Mouse (Mus musculus): ENCODE data around the gene 2300003K06Rik.
A peak's percentile ranks its signal among the peaks of the same experiment; 100 is the strongest.
"Not testable (repeated sequence)": the region's sequence is repeated elsewhere in the genome, so short reads cannot be mapped to it uniquely, and the experiment has no call there.

2300003K06Rik gene

DNA sequence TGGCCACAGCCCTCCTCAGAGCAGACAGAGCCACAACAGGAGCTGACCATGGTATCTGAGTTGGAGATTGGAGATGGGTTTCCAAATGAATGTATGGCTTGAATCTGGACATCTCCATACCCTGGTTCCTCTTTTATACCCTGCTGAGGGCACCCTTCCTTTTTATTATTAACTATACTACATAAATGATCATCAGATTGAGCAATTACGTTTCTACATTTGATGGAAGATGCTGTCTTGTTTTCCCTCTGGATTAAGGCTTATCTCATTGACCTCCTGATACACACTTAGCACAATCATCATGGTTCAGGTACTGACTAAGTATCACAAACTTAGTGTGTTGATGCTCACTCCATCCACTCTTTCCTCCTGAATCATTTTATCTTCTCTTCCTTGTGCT, at the start of gene 2300003K06Rik:
Gene 2300003K06Rik, minus strand, starts transcription at position 101 of the 400 bp plus-strand sequence.
- DNase-seq, result no peak

DNA sequence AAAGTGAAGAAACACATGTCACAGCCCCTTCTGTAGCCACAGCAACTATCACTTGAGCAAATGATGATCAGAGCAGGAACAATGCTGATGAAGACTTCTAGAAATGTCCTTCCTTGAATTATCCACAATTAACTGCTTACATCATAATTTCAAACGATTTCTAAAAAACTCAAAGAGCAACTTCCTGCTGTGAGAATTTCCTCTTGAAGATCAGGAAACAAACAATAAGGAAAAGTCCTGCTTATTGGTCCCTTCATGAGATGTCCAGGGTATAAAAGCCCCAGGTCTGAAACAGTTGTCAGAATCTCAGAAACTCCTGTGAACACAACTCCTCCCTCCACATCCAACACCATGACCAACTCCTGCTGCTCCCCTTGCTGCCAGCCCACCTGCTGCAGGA, 41.0 kb upstream of the 2300003K06Rik start, which contains the start of gene Gm11567:
Gene Gm11567, plus strand, starts transcription at position 301 of the 400 bp plus-strand sequence.
- DNase-seq, result not testable (repeated sequence)

DNA sequence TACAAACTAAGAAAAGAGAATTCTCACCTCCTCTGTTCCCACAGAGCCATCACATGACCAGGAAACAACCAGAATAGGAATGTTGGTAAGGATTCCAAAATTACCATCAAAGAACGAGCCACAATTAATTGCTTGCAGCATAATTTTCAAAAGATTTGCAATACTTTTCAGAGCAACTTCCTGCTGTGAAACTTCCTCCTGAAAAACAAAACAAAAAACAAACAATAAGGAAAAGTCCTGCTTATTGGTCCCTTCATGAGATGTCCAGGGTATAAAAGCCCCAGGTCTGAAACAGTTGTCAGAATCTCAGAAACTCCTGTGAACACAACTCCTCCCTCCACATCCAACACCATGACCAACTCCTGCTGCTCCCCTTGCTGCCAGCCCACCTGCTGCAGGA, 35.2 kb upstream of the 2300003K06Rik start, which contains the start of gene Krtap9-1:
Gene Krtap9-1, plus strand, starts transcription at position 301 of the 400 bp plus-strand sequence.
- not testable (repeated sequence) for DNase-seq

DNA sequence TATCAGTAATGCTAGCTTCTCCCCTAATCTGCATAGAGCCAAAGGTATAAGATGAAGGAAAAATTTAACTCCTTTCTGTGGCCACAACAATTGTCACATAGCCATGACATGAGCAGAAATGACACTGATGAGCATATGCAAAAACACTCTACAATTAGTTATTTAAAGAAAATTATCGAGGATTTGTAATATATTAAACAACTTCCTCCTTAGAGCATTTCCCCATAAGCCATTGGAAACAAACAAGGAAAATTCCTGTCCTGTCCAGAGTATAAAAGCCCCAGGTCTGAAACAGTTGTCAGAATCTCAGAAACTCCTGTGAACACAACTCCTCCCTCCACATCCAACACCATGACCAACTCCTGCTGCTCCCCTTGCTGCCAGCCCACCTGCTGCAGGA, 26.3 kb upstream of the 2300003K06Rik start, which contains the start of gene Gm11559:
Gene Gm11559, plus strand, starts transcription at position 301 of the 400 bp plus-strand sequence.
- not testable (repeated sequence) for DNase-seq

DNA sequence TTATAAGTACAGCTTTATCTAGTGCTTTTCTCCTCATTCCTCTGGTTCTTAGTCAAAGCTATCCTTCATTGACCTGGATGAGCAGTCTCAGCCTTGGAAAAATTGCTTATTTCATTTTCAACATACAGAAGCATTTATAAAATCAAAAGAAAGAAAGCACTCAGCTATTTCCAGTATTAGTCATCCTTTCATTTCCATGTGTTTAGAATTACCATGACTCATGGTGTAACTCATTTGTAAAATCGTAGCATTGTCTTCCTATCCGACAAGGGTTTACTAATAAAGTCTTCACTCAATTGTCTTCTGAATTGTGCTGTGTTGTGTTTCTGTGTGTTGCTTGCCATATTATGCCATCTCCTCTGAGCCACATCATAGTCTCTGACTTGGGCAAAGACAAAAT, 20.9 kb upstream of the 2300003K06Rik start:
- DNase-seq, result no peak

DNA sequence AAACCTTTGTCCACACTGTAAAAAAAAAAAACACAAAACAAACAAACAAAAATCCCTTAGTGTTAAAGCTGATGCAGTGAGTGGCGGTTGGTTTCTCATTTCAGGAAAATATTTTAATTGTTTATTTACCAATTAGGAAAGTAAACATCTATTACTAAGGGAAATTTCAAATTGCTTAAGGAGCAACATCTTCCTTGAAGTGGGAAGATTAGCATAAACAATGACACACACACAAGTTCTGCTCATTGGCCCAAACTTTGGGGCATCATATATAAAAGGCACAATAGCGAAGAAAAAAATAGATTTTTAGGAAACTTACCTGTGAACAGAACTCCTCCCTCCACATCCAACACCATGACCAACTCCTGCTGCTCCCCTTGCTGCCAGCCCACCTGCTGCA, 19.8 kb upstream of the 2300003K06Rik start, which contains the start of gene Gm11568:
Gene Gm11568, plus strand, starts transcription at position 301 of the 400 bp plus-strand sequence.
- DNase-seq, result no peak

DNA sequence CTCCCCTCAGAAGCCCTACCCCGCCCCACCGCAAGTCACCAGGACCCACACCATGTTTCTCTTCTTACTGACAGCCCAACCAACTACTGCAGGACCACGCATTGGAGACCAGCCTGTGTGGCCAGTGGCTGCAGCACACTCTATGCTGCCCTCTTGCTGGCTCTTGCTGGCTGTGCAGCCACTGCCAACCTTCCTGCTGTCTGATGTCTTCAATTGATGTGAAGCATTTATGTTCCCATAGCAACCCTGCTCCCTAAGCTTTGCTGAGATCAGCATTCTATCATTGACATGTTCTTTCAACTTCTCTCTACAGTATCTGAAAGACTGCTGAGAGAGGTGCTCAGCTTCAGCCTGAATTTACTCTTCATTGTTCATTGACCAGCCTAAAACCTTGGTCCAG, 16.3 kb upstream of the 2300003K06Rik start:
- DNase-seq, result peak; percentile 47

DNA sequence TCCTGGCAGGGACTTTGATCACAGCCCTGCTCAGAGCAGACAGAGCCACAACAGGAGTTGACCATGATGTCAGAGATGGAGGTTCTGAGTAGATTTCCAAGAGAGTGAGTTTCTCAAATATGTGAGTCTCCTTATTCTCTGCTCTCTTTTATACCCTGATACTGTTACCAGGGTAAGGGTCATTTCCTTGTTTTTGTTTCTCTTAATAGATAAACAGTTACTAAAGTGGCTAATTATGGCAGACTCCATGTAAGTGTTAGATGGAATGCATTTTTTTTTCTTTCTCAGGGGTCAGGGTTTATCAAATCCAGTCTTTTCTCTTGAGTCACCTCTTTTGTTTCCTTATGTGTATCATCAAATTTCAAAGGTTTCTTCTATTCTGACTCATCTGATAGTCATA, 13.6 kb upstream of the 2300003K06Rik start, which contains the start of gene Krtap4-16:
Gene Krtap4-16, minus strand, starts transcription at position 101 of the 400 bp plus-strand sequence.
- DNase-seq, result no peak

DNA sequence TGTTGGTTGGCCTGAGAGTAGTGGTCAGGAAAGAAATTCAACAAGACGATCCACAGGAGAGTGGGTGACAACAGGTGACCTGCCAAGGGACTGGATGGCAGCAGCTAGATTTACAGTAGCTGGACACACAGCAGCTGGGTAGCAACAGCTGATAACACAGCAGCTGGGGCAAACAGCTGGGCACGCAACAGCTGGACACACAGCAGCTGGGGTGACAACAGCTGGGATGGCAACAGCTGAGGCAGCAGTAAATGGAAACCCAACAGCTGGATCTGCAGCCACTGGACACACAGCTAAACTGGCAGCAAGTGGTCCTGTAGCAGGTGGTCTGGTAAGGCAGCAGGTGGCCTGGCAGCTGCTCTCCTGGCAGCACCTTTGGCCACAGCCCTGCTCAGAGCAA, 8.9 kb upstream of the 2300003K06Rik start:
- no peak for DNase-seq

DNA sequence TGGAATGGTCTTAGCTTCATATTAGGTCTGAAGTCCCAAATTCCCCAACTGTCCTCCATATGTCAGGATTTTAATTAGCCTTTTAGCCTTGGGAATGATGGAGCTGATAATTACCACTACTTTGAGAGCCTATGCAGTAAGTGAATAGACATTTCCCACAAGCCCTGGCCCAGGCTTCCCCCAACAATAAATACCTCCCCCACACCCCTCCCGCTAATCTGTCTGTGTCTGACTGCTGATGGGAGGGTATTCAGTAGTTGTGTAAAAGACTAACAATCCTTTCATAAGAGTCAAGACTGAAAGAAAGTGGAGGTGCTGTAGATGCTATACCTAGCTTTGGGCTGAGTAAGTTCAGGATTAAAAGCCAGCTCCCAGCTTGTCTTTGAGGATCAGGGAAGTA, 4.3 kb upstream of the 2300003K06Rik start:
- no peak for DNase-seq

DNA sequence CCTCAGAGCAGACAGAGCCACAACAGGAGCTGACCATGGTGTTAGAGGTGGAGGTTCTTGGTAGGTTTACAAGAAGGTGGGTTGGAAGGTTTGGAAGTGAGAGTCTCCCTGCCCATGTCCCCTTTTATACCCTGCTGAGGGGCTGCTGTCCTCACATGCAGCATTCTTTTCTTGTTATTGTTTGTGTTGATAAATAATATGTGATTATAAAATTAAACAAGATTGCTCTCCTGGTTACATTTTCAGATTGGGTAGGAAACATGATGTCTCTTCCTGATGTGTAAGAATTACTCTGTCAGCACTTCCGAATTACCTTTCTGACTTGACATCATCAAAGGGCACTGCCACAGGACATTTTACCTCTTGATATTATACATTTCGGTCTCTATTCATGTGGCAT, 22.3 kb downstream of the 2300003K06Rik start, which contains the start of gene Gm11564:
Gene Gm11564, minus strand, starts transcription at position 101 of the 400 bp plus-strand sequence.
- DNase-seq, result not testable (repeated sequence)

DNA sequence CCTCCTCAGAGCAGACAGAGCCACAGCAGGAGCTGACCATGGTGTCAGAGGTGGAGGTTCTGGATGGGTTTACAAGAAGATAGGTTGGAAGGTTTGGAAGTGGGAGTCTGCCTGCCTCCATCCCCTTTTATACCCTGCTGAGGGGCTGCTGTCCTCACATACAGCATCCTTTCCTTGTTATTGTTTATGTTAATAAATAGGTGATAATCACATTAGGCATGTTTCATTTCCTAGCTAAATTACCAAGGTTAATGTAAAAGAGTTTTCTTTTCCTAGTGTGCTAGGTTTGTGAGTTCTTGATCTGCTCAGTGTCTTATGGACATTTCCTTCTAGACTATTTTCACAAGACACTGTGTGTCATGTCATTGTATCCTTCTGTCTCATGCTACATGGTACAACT, 28.1 kb downstream of the 2300003K06Rik start, which contains the start of gene Krtap4-13:
Gene Krtap4-13, minus strand, starts transcription at position 101 of the 400 bp plus-strand sequence.
- DNase-seq, result not testable (repeated sequence)

DNA sequence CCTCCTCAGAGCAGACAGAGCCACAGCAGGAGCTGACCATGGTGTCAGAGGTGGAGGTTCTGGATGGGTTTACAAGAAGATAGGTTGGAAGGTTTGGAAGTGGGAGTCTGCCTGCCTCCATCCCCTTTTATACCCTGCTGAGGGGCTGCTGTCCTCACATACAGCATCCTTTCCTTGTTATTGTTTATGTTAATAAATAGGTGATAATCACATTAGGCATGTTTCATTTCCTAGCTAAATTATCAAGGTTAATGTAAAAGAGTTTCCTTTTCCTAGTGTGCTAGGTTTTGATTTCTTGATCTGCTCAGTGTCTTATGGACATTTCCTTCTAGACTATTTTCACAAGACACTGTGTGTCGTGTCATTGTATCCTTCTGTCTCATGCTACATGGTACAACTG, 33.5 kb downstream of the 2300003K06Rik start, which contains the start of gene Gm11554:
Gene Gm11554, minus strand, starts transcription at position 101 of the 400 bp plus-strand sequence.
- not testable (repeated sequence) for DNase-seq

DNA sequence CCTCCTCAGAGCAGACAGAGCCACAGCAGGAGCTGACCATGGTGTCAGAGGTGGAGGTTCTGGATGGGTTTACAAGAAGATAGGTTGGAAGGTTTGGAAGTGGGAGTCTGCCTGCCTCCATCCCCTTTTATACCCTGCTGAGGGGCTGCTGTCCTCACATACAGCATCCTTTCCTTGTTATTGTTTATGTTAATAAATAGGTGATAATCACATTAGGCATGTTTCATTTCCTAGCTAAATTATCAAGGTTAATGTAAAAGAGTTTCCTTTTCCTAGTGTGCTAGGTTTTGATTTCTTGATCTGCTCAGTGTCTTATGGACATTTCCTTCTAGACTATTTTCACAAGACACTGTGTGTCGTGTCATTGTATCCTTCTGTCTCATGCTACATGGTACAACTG, 39.0 kb downstream of the 2300003K06Rik start, which contains the start of gene Gm11569:
Gene Gm11569, minus strand, starts transcription at position 101 of the 400 bp plus-strand sequence.
- DNase-seq, result not testable (repeated sequence)

DNA sequence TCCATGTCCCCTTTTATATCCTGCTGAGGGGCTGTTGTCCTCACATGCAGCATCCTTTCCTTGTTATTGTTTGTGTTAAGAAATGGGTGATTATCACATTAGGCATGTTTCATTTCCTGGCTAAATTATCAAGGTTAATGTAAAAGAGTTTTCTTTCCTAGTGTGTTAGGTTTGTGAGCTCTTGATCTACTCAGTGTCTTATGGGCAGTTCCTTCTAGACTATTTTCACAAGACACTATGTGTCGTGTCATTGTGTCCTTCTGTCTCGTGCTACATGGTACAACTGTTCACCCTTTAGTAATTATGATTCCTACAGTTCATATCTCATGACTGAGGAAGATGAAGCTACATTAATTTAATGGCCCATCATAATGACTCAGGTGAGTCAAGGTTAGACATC, 44.5 kb downstream of the 2300003K06Rik start, which contains the start of gene Gm11596:
Gene Gm11596, minus strand, starts transcription at position 101 of the 400 bp plus-strand sequence.
- no peak for DNase-seq
